Mouse (Mus musculus) bone marrow macrophage, adult 2 months (primary cell): ENCODE data around the gene D1Ertd622e.

Experiments
- CTCF ChIP-seq: IDR thresholded peaks from 2 replicates; pipeline ENCODE4 v1.5.1; 2012; ENCODE audit warnings: low read depth, mild to moderate bottlenecking, low read length, moderate library complexity
- POLR2A ChIP-seq: IDR thresholded peaks from 2 replicates; pipeline ENCODE4 v1.6.1; 2012; ENCODE audit warnings: mild to moderate bottlenecking, low read depth, low read length, borderline replicate concordance

DNA sequence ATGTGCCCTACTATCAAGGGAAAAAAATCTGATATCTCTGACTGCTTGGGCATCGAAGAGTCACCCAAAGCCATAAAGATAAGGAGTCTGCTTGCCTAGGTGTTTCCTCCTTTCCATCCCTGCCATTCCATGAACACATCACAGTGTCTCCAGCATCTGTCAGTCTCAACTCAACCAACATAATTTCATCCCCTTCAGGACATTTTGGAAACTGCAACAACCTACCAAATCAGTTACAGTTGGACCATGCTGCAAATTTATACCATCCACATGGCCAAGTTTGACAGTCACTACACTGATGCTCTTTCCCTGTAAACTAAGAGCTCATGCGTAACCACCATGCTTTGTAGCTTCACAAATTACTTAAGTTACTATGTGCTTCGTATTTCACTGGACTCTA, 85.3 kb downstream of the D1Ertd622e start:
- TF ChIP-seq CTCF: no peak
- no peak for TF ChIP-seq POLR2A
